Mouse (Mus musculus): ENCODE data around the gene Hist1h1b.

GRCm38 (mm10) chr13:21749387-21750158 lies 30.9 kb downstream of the Hist1h1b start:
- no peak for TF ChIP-seq ZNF384 (IDR thresholded peaks at IDR 0.05; ENCODE audit: low read depth, low read length)
- TF ChIP-seq CHD2 (IDR thresholded peaks at IDR 0.05; ENCODE audit: low read depth, low read length), result no peak
- no peak for TF ChIP-seq ZC3H11A (IDR thresholded peaks at IDR 0.05; ENCODE audit: borderline replicate concordance, low read depth, low read length)
- no peak for TF ChIP-seq MAFK (IDR thresholded peaks at IDR 0.05; ENCODE audit: insufficient read depth, low read depth, low read length)
